Mouse (Mus musculus): Measurements from ENCODE around the gene Hist4h4. TPM values are rescaled to one million over a fixed set of nuclear protein-coding genes. Genes with fewer than 3 reads are reported as not detected.

Gene Hist4h4
- polyA plus RNA-seq, 1 experiment from 2014 or later = 0.61 TPM

DNA sequence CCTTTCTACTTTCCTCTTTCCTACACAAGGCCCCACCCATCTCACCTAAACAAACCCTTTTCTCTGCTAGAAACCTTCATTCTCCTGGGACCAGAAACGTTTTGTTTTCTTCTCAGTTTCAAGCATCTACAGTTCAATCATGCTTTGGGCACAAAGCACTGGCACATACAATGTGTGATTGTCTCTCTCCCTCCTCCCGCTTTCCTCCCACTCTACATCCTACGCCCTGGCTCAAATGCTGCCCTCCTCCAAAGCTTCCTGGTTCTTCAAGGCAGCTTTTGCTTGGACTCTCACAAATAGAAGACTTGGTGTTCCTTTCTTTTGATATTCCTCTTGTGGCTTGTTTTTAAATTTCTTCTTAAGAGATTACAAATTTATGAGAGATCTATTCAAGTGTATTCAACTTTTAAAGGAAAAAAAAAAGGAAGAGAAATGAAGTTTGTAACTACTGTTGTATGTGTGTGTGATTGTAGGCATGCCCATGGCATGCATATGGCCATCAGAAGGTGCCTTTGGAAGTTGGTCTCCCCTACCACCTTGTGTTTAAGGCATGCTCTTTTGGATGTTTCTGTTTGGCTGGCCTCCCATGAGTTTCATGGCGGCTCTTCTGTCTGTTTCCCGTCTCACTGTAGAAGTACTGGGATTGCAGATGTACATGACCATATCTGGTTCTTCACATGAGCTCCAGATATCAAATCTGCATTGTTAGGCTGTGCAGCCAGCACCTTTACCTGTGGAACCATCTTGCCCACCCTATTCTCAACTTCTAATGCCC, 41.7 kb upstream of the Hist4h4 start:
- ATAC-seq (ENCODE audit: insufficient read depth, low FRiP score, low TSS enrichment) = no peak
- H3K4me1 ChIP-seq (ENCODE audit: control insufficient read depth, insufficient read depth, low read length) = no peaks in the 10 kb centered on the region
- H3K9ac ChIP-seq (ENCODE audit: low read length) = no peak overlapping the region
- H3K27ac ChIP-seq (ENCODE audit: low read depth, low read length) = no peak overlapping the region
- H3K4me2 ChIP-seq (ENCODE audit: low read depth) = no peak overlapping the region
- H3K4me3 ChIP-seq (ENCODE audit: low read depth, low read length) = no peak overlapping the region
- 76% methylated on average over 5 of the region's 5 CpGs for WGBS
- DNase-seq (ENCODE audit: low spot score) = no peak
- H3K9me3 ChIP-seq (ENCODE audit: control insufficient read depth, low read length) = no peaks in the 10 kb centered on the region
- H3K36me3 ChIP-seq (ENCODE audit: control insufficient read depth, insufficient read depth, low read length) = no peaks in the 10 kb centered on the region
- H3K27me3 ChIP-seq (ENCODE audit: control insufficient read depth, insufficient read depth, low read length) = no peaks in the 10 kb centered on the region

DNA sequence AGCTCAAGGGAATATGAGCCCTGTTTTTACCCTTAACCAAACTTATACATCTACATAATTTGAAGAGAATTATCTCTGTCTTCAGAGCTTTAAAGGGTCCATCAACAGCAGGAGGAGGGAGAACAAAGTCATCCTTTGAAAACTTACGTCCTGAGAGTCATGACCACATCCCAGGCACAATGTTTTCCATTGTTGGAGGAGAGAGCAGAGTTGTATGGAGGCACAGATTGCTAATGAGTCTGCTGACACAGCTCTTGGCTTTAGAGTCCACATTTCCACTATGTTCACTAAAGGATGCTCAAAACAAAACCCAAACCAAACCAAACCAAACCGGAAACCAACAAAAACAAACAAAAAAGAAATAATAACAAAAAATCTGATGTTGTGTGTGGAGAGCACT, 40.7 kb upstream of the Hist4h4 start:
- Histone ChIP-seq H3K9me3 (ENCODE audit: control insufficient read depth, low read length) (no peaks in the 10 kb centered on the region), H3K4me1 (ENCODE audit: control insufficient read depth, insufficient read depth, low read length) (no peaks in the 10 kb centered on the region), H3K27ac (ENCODE audit: low read depth, low read length) (no peak overlapping the region), H3K4me2 (ENCODE audit: low read depth) (no peak overlapping the region), H3K9ac (ENCODE audit: low read length) (no peak overlapping the region), H3K36me3 (ENCODE audit: control insufficient read depth, insufficient read depth, low read length) (no peaks in the 10 kb centered on the region), H3K4me3 (ENCODE audit: low read depth, low read length) (no peak overlapping the region), H3K27me3 (ENCODE audit: control insufficient read depth, insufficient read depth, low read length) (no peaks in the 10 kb centered on the region)
- ATAC-seq (ENCODE audit: insufficient read depth, low FRiP score, low TSS enrichment) = no peak
- no peak for DNase-seq (ENCODE audit: low spot score)
- 63% methylated on average over 2 of the region's 2 CpGs for WGBS

DNA sequence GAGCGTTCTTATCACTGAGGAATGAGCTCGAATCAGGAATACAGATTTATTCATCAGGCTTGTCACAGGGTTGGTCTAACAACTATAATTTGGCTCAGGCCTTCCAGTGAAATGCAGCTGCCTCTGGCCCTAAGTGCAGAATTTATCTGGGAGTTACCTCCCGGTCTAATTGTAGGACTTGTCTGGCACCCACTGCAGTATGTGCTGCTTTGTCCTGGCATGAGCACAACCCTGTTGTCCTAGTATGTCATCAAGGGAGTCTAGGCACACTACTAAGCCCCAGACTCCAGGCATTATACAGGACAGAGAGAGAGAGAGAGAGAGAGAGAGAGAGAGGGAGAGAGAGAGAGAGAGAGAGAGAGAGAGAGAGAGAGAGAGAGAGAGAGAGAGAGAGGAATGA, 33.1 kb upstream of the Hist4h4 start:
- H3K4me2 ChIP-seq (ENCODE audit: low read depth) = no peak overlapping the region
- WGBS = 90% methylated on average over 3 of the region's 3 CpGs
- ATAC-seq (ENCODE audit: insufficient read depth, low FRiP score, low TSS enrichment) = no peak

DNA sequence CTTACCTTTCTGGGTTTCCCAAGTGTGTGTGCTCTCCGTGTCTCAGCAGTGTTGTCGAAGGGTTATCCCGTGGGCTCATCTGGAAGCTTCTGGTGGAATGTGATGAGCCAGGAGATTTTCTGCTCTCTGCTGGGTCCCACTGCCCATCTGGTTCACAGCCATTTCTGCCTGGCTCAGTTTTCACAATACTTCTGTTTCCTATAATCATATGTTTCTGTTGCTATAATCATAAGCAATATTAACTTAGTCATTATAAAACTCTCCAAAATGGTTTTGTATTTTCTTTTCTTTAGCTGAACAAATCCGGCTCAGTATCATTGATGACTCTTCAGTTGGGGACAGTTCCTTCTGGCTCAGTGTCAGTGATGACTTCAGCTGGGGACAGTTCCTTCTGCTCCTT, 31.1 kb upstream of the Hist4h4 start, which contains the start of gene Smco3:
TSS of gene Smco3 (minus strand) at position 101 of the 400 bp plus-strand sequence.
- Histone ChIP-seq H3K27me3 (ENCODE audit: control insufficient read depth, insufficient read depth, low read length) (no peaks in the 10 kb centered on the region; the same call in 1 of the 2 replicates), H3K4me1 (ENCODE audit: control insufficient read depth, insufficient read depth, low read length) (no peaks in the 10 kb centered on the region), H3K9me3 (ENCODE audit: control insufficient read depth, low read length) (no peaks in the 10 kb centered on the region), H3K9ac (ENCODE audit: low read length) (no peak within 1 kb of the TSS), H3K36me3 (ENCODE audit: control insufficient read depth, insufficient read depth, low read length) (no peaks in the 10 kb centered on the region), H3K4me2 (ENCODE audit: low read depth) (no peak within 1 kb of the TSS), H3K4me3 (ENCODE audit: low read depth, low read length) (no peak within 1 kb of the TSS), H3K27ac (ENCODE audit: low read depth, low read length) (no peak within 1 kb of the TSS)
- no peak for ATAC-seq (ENCODE audit: insufficient read depth, low FRiP score, low TSS enrichment)
- 53% methylated on average over 4 of the region's 4 CpGs for WGBS
- no peak for DNase-seq (ENCODE audit: low spot score)

More for the DNA sequence above, 33.1 kb upstream of the Hist4h4 start:
- no peak overlapping the region for H3K4me3 ChIP-seq (ENCODE audit: low read depth, low read length)
- H3K9ac ChIP-seq (ENCODE audit: low read length) = no peak overlapping the region
- no peak for DNase-seq (ENCODE audit: low spot score)
- no peaks in the 10 kb centered on the region for H3K4me1 ChIP-seq (ENCODE audit: control insufficient read depth, insufficient read depth, low read length)
- no peak overlapping the region for H3K27ac ChIP-seq (ENCODE audit: low read depth, low read length)
- no peaks in the 10 kb centered on the region for H3K9me3 ChIP-seq (ENCODE audit: control insufficient read depth, low read length)
- H3K27me3 ChIP-seq (ENCODE audit: control insufficient read depth, insufficient read depth, low read length) = no peaks in the 10 kb centered on the region; the same call in 1 of the 2 replicates
- no peaks in the 10 kb centered on the region for H3K36me3 ChIP-seq (ENCODE audit: control insufficient read depth, insufficient read depth, low read length)

DNA sequence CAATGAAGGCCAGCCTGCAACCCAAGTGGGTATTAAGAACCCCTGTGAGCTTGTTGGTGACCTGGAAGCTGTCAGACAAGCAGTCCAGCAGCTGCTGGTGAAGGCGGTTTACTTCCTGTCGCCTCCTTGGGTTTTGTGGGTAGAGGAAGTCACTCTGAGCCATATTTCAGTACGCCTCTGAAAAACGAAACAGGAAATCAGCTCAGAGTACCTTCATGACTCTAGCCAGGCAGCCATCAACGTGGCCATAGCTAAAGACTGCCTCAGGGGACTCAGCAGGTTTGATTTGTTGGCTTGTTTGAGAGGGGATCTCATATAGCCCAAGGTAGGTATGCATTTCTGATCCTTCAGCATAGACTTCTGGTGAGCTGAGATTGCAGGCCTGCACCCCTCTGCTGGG, 27.5 kb upstream of the Hist4h4 start:
- Histone ChIP-seq H3K4me2 (ENCODE audit: low read depth) (no peak overlapping the region), H3K4me1 (ENCODE audit: control insufficient read depth, insufficient read depth, low read length) (peaks cover 3% of the 10 kb centered on the region), H3K36me3 (ENCODE audit: control insufficient read depth, insufficient read depth, low read length) (no peaks in the 10 kb centered on the region), H3K27me3 (ENCODE audit: control insufficient read depth, insufficient read depth, low read length) (no peaks in the 10 kb centered on the region; the same call in 1 of the 2 replicates), H3K9me3 (ENCODE audit: control insufficient read depth, low read length) (no peaks in the 10 kb centered on the region), H3K9ac (ENCODE audit: low read length) (no peak overlapping the region), H3K4me3 (ENCODE audit: low read depth, low read length) (no peak overlapping the region), H3K27ac (ENCODE audit: low read depth, low read length) (no peak overlapping the region)
- DNase-seq (ENCODE audit: low spot score) (no peak), ATAC-seq (ENCODE audit: insufficient read depth, low FRiP score, low TSS enrichment) (no peak)
- 74% methylated on average over 5 of the region's 5 CpGs for WGBS

DNA sequence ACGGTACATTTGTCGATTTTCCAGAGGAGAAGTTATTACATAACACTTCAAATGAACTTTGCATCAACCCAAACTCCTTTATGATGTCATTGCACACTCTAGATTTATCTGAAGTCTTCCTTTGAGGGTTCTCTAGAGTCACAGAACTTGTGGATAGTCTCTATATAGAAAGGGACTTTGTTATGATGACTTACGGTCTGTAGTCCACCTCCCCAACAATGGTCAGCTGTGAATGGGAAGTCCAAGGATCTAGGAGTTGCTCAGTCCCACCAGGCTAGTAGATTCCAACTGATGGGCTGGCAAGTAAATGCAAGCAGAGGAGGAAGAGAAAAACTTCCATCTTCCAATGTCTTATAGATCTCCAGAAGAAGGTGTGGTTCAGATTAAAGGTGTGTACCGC, 24.5 kb upstream of the Hist4h4 start:
- peaks cover 2% of the 10 kb centered on the region; the same call in 1 of the 2 replicates for H3K36me3 ChIP-seq (ENCODE audit: control insufficient read depth, insufficient read depth, low read length)
- peak overlapping the region; percentile 82 for H3K4me3 ChIP-seq (ENCODE audit: low read depth, low read length)
- H3K9ac ChIP-seq (ENCODE audit: low read length) = peak overlapping the region; percentile 47
- H3K4me1 ChIP-seq (ENCODE audit: control insufficient read depth, insufficient read depth, low read length) = peaks cover 3% of the 10 kb centered on the region
- H3K27me3 ChIP-seq (ENCODE audit: control insufficient read depth, insufficient read depth, low read length) = no peaks in the 10 kb centered on the region
- peak overlapping the region; percentile 56 for H3K4me2 ChIP-seq (ENCODE audit: low read depth)
- DNase-seq (ENCODE audit: low spot score) (no peak), ATAC-seq (ENCODE audit: insufficient read depth, low FRiP score, low TSS enrichment) (0 out of 2 replicates have a peak, but pooled peaks have one; percentile 14)
- WGBS = 30% methylated on average over 4 of the region's 4 CpGs
- no peak overlapping the region for H3K27ac ChIP-seq (ENCODE audit: low read depth, low read length)
- H3K9me3 ChIP-seq (ENCODE audit: control insufficient read depth, low read length) = no peaks in the 10 kb centered on the region

DNA sequence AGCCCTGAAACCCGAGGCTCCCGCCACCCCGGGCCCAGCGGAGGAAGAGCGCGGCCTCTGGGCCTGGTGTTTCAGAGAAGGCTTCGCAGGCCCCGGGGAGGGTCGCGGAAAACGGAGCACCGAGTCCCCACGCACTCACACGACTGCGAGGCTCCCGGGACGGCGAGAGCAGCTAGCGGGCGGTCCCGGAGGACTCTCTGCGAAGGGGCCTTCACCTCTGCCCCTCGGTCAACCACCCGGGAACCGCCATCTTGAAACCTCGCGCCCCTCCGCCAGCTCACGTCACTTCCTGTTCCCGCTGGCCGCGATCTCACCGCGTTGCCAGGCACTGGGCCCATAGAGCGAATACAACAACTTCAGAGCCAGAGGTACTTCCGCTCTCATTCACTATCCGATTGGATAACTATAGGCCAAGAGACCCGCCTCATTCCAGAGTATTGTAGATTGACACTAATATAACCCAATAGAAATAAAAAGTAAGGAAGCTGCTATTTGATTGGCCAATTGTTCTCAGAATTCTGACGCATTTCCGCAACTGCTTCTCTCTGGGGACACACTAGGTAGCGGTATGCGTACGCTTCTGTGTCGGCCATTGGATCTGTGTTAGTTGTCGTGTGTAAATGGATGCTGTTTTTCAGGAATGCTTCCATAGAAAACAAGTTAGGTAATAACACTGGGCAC, 23.8 kb upstream of the Hist4h4 start, which contains the start of gene Wbp11:
TSS of gene Wbp11 (minus strand) at position 353 of the 681 bp plus-strand sequence.
- Histone ChIP-seq H3K4me1 (ENCODE audit: control insufficient read depth, insufficient read depth, low read length) (peaks cover 3% of the 10 kb centered on the region), H3K36me3 (ENCODE audit: control insufficient read depth, insufficient read depth, low read length) (peaks cover 2% of the 10 kb centered on the region; the same call in 1 of the 2 replicates), H3K4me3 (ENCODE audit: low read depth, low read length) (peak within 1 kb of the TSS; percentile 82), H3K27ac (ENCODE audit: low read depth, low read length) (peak within 1 kb of the TSS; percentile 40; the same call in 1 of the 2 replicates), H3K4me2 (ENCODE audit: low read depth) (peak within 1 kb of the TSS; percentile 56), H3K9me3 (ENCODE audit: control insufficient read depth, low read length) (no peaks in the 10 kb centered on the region), H3K27me3 (ENCODE audit: control insufficient read depth, insufficient read depth, low read length) (no peaks in the 10 kb centered on the region), H3K9ac (ENCODE audit: low read length) (peak within 1 kb of the TSS; percentile 93)
- under 1% methylated on average over 38 of the region's 45 CpGs for WGBS
- ATAC-seq (ENCODE audit: insufficient read depth, low FRiP score, low TSS enrichment) (peak; percentile 100), DNase-seq (ENCODE audit: low spot score) (peak; percentile 94)

DNA sequence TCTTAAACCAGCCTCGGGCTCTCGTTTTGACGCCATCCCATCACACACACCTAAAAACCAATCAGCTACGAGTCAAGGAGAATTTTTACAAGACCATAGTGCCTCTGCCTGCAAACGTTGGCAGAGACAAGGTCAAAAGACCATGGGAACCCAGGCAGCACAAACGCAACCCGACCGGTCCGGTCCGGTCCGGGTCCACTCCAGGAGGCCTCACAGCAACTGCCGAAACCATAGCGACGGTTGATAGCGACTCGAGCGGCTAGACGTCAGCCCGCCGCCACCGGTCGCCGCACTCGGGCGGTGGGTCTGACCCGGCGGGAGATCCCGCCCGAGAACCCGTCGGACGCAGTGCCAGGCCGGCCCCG, 23.3 kb upstream of the Hist4h4 start, which contains the start of gene BC049715:
TSS of gene BC049715 (plus strand) at position 111 of the 365 bp plus-strand sequence.
- Histone ChIP-seq H3K27me3 (ENCODE audit: control insufficient read depth, insufficient read depth, low read length) (no peaks in the 10 kb centered on the region), H3K9me3 (ENCODE audit: control insufficient read depth, low read length) (no peaks in the 10 kb centered on the region), H3K4me2 (ENCODE audit: low read depth) (peak within 1 kb of the TSS; percentile 56), H3K4me1 (ENCODE audit: control insufficient read depth, insufficient read depth, low read length) (peaks cover 3% of the 10 kb centered on the region), H3K27ac (ENCODE audit: low read depth, low read length) (peak within 1 kb of the TSS; percentile 40; the same call in 1 of the 2 replicates), H3K9ac (ENCODE audit: low read length) (peak within 1 kb of the TSS; percentile 93), H3K36me3 (ENCODE audit: control insufficient read depth, insufficient read depth, low read length) (peaks cover 6% of the 10 kb centered on the region; the same call in 1 of the 2 replicates), H3K4me3 (ENCODE audit: low read depth, low read length) (peak within 1 kb of the TSS; percentile 82)
- ATAC-seq (ENCODE audit: insufficient read depth, low FRiP score, low TSS enrichment) (no peak; the same call in 1 of the 2 replicates), DNase-seq (ENCODE audit: low spot score) (no peak)
- under 1% methylated on average over 34 of the region's 34 CpGs for WGBS
